Mouse (Mus musculus) left cerebral cortex, adult 2 months (tissue): ENCODE results near the gene Vapb. TPM values are rescaled to one million over a fixed set of nuclear protein-coding genes. Genes with fewer than 3 reads are reported as not detected.

Experiments
- DNase-seq, 2 experiments: peaks; one replicate each; pipeline ENCODE4 v3.0.0; 2021 to 2022; ENCODE audit warnings: low spot score in 2 of 2, mixed read lengths in 1 of 2; ENCODE audit errors: extremely low spot score in 1 of 2
- H3K27ac ChIP-seq: fragments of 200-600 bp; 2 replicates; pipeline ENCODE4 v1.8.1; 2022
- H3K4me3 ChIP-seq: fragments of 200-600 bp; 2 replicates; pipeline ENCODE4 v1.8.1; 2022
- CTCF ChIP-seq: fragments of 200-600 bp; IDR thresholded peaks from 2 replicates; pipeline ENCODE4 v1.8.1; 2022; ENCODE audit warnings: antibody characterized with exemption, mild to moderate bottlenecking, moderate library complexity
- intact Hi-C: fragments of 180-260 bp; cut with DNase I; formaldehyde crosslinking; loops from one replicate; pipeline ENCODE4 v1.15.1; 2025
- microRNA-seq, 2 experiments: library from miRNA; unstranded; fragments of <30 nt; microRNA quantifications; one replicate each; pipeline ENCODE4 v1.2.0; 2021
- total RNA-seq, 2 experiments: library from RNA; stranded (reverse); gene quantifications; 2 replicates each; pipeline ENCODE4 v1.2.3; 2021

Vapb gene
- total RNA-seq, 2 experiments from 2014 or later: 125 to 130 TPM

- no peak for TF ChIP-seq CTCF
- no peak overlapping the region for H3K27ac ChIP-seq
- intact Hi-C loops: no loop called here
- H3K4me3 ChIP-seq: no peak overlapping the region
- DNase-seq: no peak
Measured at GRCm38 (mm10) chr2:173826287-173826686, 89.0 kb downstream of the Vapb start.

GRCm38 (mm10) chr2:173827228-173827627 is 89.9 kb downstream of the Vapb start:
- no peak for DNase-seq
- intact Hi-C loops: no loop called here
- no peak overlapping the region for H3K4me3 ChIP-seq
- H3K27ac ChIP-seq: no peak overlapping the region
- no peak for TF ChIP-seq CTCF

DNA sequence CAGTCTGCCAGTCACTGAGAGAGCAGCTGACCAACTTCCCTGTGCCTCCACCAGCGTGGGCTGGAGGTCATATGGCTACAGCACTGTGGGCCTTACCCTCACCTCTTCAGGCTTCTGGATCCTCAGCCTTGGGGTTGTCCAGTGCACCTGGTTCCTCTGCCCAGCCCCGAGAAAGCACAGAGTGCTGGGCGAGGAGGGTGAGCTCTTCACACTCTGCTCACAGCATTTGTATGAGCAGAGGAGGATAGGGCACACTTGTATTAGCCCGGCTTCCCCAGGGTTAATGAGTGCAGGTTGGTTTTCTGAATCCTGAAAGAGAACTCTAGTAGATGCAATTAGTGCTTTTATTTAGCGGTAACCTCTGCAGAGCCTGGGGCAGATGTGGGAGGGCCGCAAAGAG is 90.8 kb downstream of the Vapb start:
- Histone ChIP-seq H3K4me3 (no peak overlapping the region), H3K27ac (no peak overlapping the region)
- DNase-seq: no peak
- intact Hi-C loops: no loop called here
- TF ChIP-seq CTCF: no peak

- intact Hi-C loops: no loop called here
- no peak for TF ChIP-seq CTCF
- no peak overlapping the region for H3K4me3 ChIP-seq
- H3K27ac ChIP-seq: no peak overlapping the region
- DNase-seq: no peak
Measured at GRCm38 (mm10) chr2:173832828-173833492, 95.6 kb downstream of the Vapb start.

Small RNAs within 50 kb of the gene (microRNA-seq; reads per million reads assigned to microRNA genes)
- gene Mir6340: 0 reads per million in 2 experiments

Other genes starting within 250 kb of the Vapb start
- not detected for gene 1700021F07Rik, start 214.9 kb upstream of the Vapb start, total RNA-seq
- gene Ankrd60, start 159.1 kb upstream of the Vapb start, total RNA-seq: not detected
- gene Rab22a, start 77.8 kb upstream of the Vapb start, total RNA-seq: 10 to 100 TPM; 26.3 to 28.1 TPM
- not detected for gene 1700010B08Rik, start 18.1 kb upstream of the Vapb start, total RNA-seq